In genomic region chr14:106050231-106050630, GRCm38 (mm10) we compare ENCODE assay signal across 22 mouse cellular contexts. TPM values are rescaled to one million over a fixed set of nuclear protein-coding genes. Genes with fewer than 3 reads are reported as not detected.
A peak's percentile ranks its signal among the peaks of the same experiment; 100 is the strongest.
DNase-seq lines count a peak whose midpoint lies in the region; ATAC-seq and TF ChIP-seq lines count a peak whose summit lies in the region.
"Had no signal": no experiment of that assay in that cellular context is flagged by ENCODE, and none has a peak within 500 bp of the region (broad histone marks: within the 10 kb centered on the region; RNA-seq: fewer than 3 reads in every experiment).

No protein-coding gene starts in this region.

- no peak for TF ChIP-seq CTCF in lung, embryonic 14.5 days (IDR thresholded peaks at IDR 0.05; ENCODE audit: low read depth)
- no peak for TF ChIP-seq CTCF in forebrain, postnatal 0 days (IDR thresholded peaks at IDR 0.05; ENCODE audit: low read depth)

- H3K4me2 ChIP-seq in forebrain, embryonic 14.5 days (ENCODE audit: low read length), result no peak overlapping the region
- no peak overlapping the region for H3K4me2 ChIP-seq in forebrain, embryonic 12.5 days
- no peak overlapping the region for H3K4me2 ChIP-seq in lung, embryonic 14.5 days
- H3K4me2 ChIP-seq in forebrain, postnatal 0 days (ENCODE audit: low read depth), result no peak overlapping the region
- H3K4me2 ChIP-seq: embryonic facial prominence, embryonic 15.5 days; heart, embryonic 15.5 days; hindbrain, embryonic 12.5 days; intestine, embryonic 15.5 days had no signal

- no peaks in the 10 kb centered on the region for H3K4me1 ChIP-seq in forebrain, embryonic 14.5 days (ENCODE audit: control insufficient read depth, insufficient read depth, low read length)
- no peaks in the 10 kb centered on the region for H3K4me1 ChIP-seq in forebrain, embryonic 12.5 days
- H3K4me1 ChIP-seq in lung, embryonic 14.5 days (ENCODE audit: insufficient read depth), result no peaks in the 10 kb centered on the region
- H3K4me1 ChIP-seq in forebrain, postnatal 0 days (ENCODE audit: insufficient read depth), result no peaks in the 10 kb centered on the region
- H3K4me1 ChIP-seq: embryonic facial prominence, embryonic 15.5 days; heart, embryonic 15.5 days; hindbrain, embryonic 12.5 days; intestine, embryonic 15.5 days had no signal

- 76% methylated on average over 1 of the region's 1 CpGs for WGBS in forebrain, embryonic 14.5 days
- 87% methylated on average over 1 of the region's 1 CpGs for WGBS in forebrain, embryonic 12.5 days
- WGBS in lung, embryonic 14.5 days, result 67% methylated on average over 1 of the region's 1 CpGs
- WGBS in forebrain, postnatal 0 days, result 61% methylated on average over 1 of the region's 1 CpGs

- H3K4me3 ChIP-seq in forebrain, embryonic 14.5 days (ENCODE audit: low read depth, low read length), result no peak overlapping the region
- no peak overlapping the region for H3K4me3 ChIP-seq in forebrain, embryonic 12.5 days (replicated peaks)
- no peak overlapping the region for H3K4me3 ChIP-seq in lung, embryonic 14.5 days (ENCODE audit: low read depth, low read length)
- no peak overlapping the region for H3K4me3 ChIP-seq in forebrain, postnatal 0 days (ENCODE audit: low read depth, low read length)
- H3K4me3 ChIP-seq: embryonic facial prominence, embryonic 15.5 days; heart, embryonic 15.5 days; hindbrain, embryonic 12.5 days; intestine, embryonic 15.5 days had no signal

- no peaks in the 10 kb centered on the region for H3K27me3 ChIP-seq in forebrain, embryonic 14.5 days (replicated peaks; ENCODE audit: control insufficient read depth, insufficient read depth, low read length)
- no peaks in the 10 kb centered on the region for H3K27me3 ChIP-seq in forebrain, embryonic 12.5 days
- no peaks in the 10 kb centered on the region for H3K27me3 ChIP-seq in lung, embryonic 14.5 days (ENCODE audit: insufficient read depth, low read length)
- no peaks in the 10 kb centered on the region for H3K27me3 ChIP-seq in forebrain, postnatal 0 days (ENCODE audit: insufficient read depth, low read length)
- H3K27me3 ChIP-seq: embryonic facial prominence, embryonic 15.5 days; heart, embryonic 15.5 days; hindbrain, embryonic 12.5 days; intestine, embryonic 15.5 days had no signal

- DNase-seq in forebrain, embryonic 14.5 days (ENCODE audit: low spot score), result peak; percentile 42
- DNase-seq in lung, embryonic 14.5 days, result peak; percentile 20
- no peak for DNase-seq in lung, postnatal 36 days
- peak; percentile 62 for DNase-seq in cerebellum, adult 9-10 months
- DNase-seq in forebrain, postnatal 0 days, result peak; percentile 46
- no peak for DNase-seq in spleen, postnatal 4 days (ENCODE audit: low spot score in 2 of 2)
- no peak for DNase-seq in urinary bladder, adult 2 months (ENCODE audit: low spot score)
- DNase-seq: adrenal gland, postnatal 36 days; heart, adult 11 months; kidney, postnatal 36 days; liver, postnatal 0 days; midbrain, embryonic 14.5 days; right cerebral cortex, postnatal 25 days had no signal

- no peak overlapping the region for H3K27ac ChIP-seq in forebrain, embryonic 14.5 days (ENCODE audit: low read depth, low read length)
- no peak overlapping the region for H3K27ac ChIP-seq in forebrain, embryonic 12.5 days
- no peak overlapping the region for H3K27ac ChIP-seq in lung, embryonic 14.5 days (ENCODE audit: low read depth)
- H3K27ac ChIP-seq in forebrain, postnatal 0 days (ENCODE audit: low read depth, low read length), result no peak overlapping the region
- H3K27ac ChIP-seq: embryonic facial prominence, embryonic 15.5 days; heart, embryonic 15.5 days; hindbrain, embryonic 12.5 days; intestine, embryonic 15.5 days had no signal

- H3K9ac ChIP-seq in forebrain, embryonic 14.5 days (ENCODE audit: low read length), result no peak overlapping the region
- no peak overlapping the region for H3K9ac ChIP-seq in forebrain, embryonic 12.5 days
- H3K9ac ChIP-seq in lung, embryonic 14.5 days, result no peak overlapping the region
- H3K9ac ChIP-seq in forebrain, postnatal 0 days, result no peak overlapping the region
- H3K9ac ChIP-seq: embryonic facial prominence, embryonic 15.5 days; heart, embryonic 15.5 days; hindbrain, embryonic 12.5 days; intestine, embryonic 15.5 days; liver, postnatal 0 days had no signal

- no peak for ATAC-seq in forebrain, embryonic 14.5 days
- no peak for ATAC-seq in forebrain, embryonic 12.5 days (ENCODE audit: low FRiP score)
- no peak for ATAC-seq in lung, embryonic 14.5 days (ENCODE audit: insufficient read depth)
- peak; percentile 64 for ATAC-seq in forebrain, postnatal 0 days
- ATAC-seq: intestine, embryonic 15.5 days; liver, postnatal 0 days; Patski had no signal

- H3K36me3 ChIP-seq in forebrain, embryonic 14.5 days (ENCODE audit: control insufficient read depth, insufficient read depth, low read length), result no peaks in the 10 kb centered on the region
- H3K36me3 ChIP-seq in forebrain, embryonic 12.5 days (replicated peaks), result no peaks in the 10 kb centered on the region
- no peaks in the 10 kb centered on the region for H3K36me3 ChIP-seq in lung, embryonic 14.5 days (ENCODE audit: insufficient read depth)
- H3K36me3 ChIP-seq in forebrain, postnatal 0 days (ENCODE audit: insufficient read depth), result no peaks in the 10 kb centered on the region
- H3K36me3 ChIP-seq: embryonic facial prominence, embryonic 15.5 days; heart, embryonic 15.5 days; hindbrain, embryonic 12.5 days; intestine, embryonic 15.5 days had no signal

- H3K9me3 ChIP-seq in forebrain, embryonic 14.5 days (replicated peaks; ENCODE audit: control insufficient read depth, low read length), result no peaks in the 10 kb centered on the region
- no peaks in the 10 kb centered on the region for H3K9me3 ChIP-seq in forebrain, embryonic 12.5 days
- H3K9me3 ChIP-seq in lung, embryonic 14.5 days (ENCODE audit: low read depth, low read length), result no peaks in the 10 kb centered on the region
- no peaks in the 10 kb centered on the region for H3K9me3 ChIP-seq in forebrain, postnatal 0 days (ENCODE audit: low read length)
- H3K9me3 ChIP-seq: embryonic facial prominence, embryonic 15.5 days; heart, embryonic 15.5 days; hindbrain, embryonic 12.5 days; intestine, embryonic 15.5 days had no signal

RNA-seq across cellular contexts. Expression of gene Trim52, which starts 55.8 kb away (rescaled TPM):
- not detected in 2 replicates for polyA plus RNA-seq in forebrain, embryonic 14.5 days (2014; fragmentation: Nextera tagmentation; extraction: Ambion mirVana)
- not detected in 2 replicates for polyA plus RNA-seq in forebrain, embryonic 12.5 days (2016; fragmentation: Nextera tagmentation; extraction: Ambion mirVana)
- polyA plus RNA-seq in lung, embryonic 14.5 days (2014; fragmentation: Nextera tagmentation; extraction: Ambion mirVana), result not detected in 2 replicates
- total RNA-seq in forebrain, postnatal 0 days (2014; rRNA removed), result not detected in 2 replicates
- not detected in 2 replicates for polyA plus RNA-seq in forebrain, postnatal 0 days (2015; fragmentation: Nextera tagmentation; extraction: Ambion mirVana)
- not detected in 2 replicates for polyA plus RNA-seq in urinary bladder, adult 2 months (2012; rRNA removed)
- total RNA-seq: adrenal gland, postnatal 36 days; left cerebral cortex, adult 8-10 months had no signal
- polyA plus RNA-seq: cortical plate, adult 2 months; embryonic facial prominence, embryonic 15.5 days; heart, embryonic 15.5 days; hindbrain, embryonic 12.5 days; intestine, embryonic 15.5 days; liver, postnatal 0 days; midbrain, embryonic 14.5 days; neural tube, embryonic 11.5 days; Patski had no signal

Comparison
In these comparisons a context has a peak if more than half of its experiments do, and no peak if none do; other contexts are left out.
1. DNase-seq: peak in forebrain, embryonic 14.5 days (single experiment), lung, embryonic 14.5 days (single experiment), cerebellum, adult 9-10 months (single experiment) and forebrain, postnatal 0 days (single experiment); none in lung, postnatal 36 days (single experiment), spleen, postnatal 4 days (0 of 2) and urinary bladder, adult 2 months (single experiment).